Mouse (Mus musculus) C2C12 (cell line): ENCODE results near the gene Gm20388. TPM values are rescaled to one million over a fixed set of nuclear protein-coding genes. Genes with fewer than 3 reads are reported as not detected.

Source experiments
- H3K27me3 ChIP-seq: one replicate; pipeline ENCODE4 v1.6.1; 2011; ENCODE audit not compliant: control insufficient read depth, insufficient read depth, insufficient read length
- H3K36me3 ChIP-seq: one replicate; pipeline ENCODE4 v1.6.1; 2011; ENCODE audit not compliant: control insufficient read depth, insufficient read depth
- H3K4me3 ChIP-seq: one replicate; pipeline ENCODE4 v1.5.1; 2011; ENCODE audit warnings: mild to moderate bottlenecking, control low read depth; ENCODE audit not compliant: poor library complexity, insufficient read depth, severe bottlenecking
- H3K79me2 ChIP-seq: one replicate; pipeline ENCODE4 v1.6.1; 2011; ENCODE audit not compliant: control insufficient read depth, insufficient read depth
- H3K79me3 ChIP-seq: one replicate; pipeline ENCODE4 v1.6.1; 2011; ENCODE audit warnings: low read depth, control low read depth
- H3ac ChIP-seq: one replicate; pipeline ENCODE3; 2011; ENCODE audit warnings: low read depth; ENCODE audit not compliant: control insufficient read depth, insufficient read length
- CEBPB ChIP-seq: IDR thresholded peaks from one replicate; pipeline ENCODE4 v1.6.1; 2011; ENCODE audit warnings: low read depth, mild to moderate bottlenecking, control low read depth, moderate library complexity
- CTCF ChIP-seq: IDR thresholded peaks from one replicate; pipeline ENCODE4 v1.5.1; 2011; ENCODE audit not compliant: control insufficient read depth, insufficient read depth, insufficient read length
- FOSL1 ChIP-seq: IDR thresholded peaks from one replicate; pipeline ENCODE4 v1.8.0; 2011; ENCODE audit warnings: mild to moderate bottlenecking, low read length; ENCODE audit not compliant: poor library complexity, insufficient read depth, severe bottlenecking
- MAX ChIP-seq: IDR thresholded peaks from one replicate; pipeline ENCODE4 v1.6.1; 2011; ENCODE audit warnings: mild to moderate bottlenecking, control low read depth
- MYOD1 ChIP-seq: IDR thresholded peaks from one replicate; pipeline ENCODE4 v1.6.1; 2011; ENCODE audit warnings: low read depth; ENCODE audit not compliant: control insufficient read depth, insufficient read length
- MYOG ChIP-seq: IDR thresholded peaks from one replicate; pipeline ENCODE4 v1.6.1; 2011; ENCODE audit not compliant: control insufficient read depth, insufficient read length; ENCODE audit errors: extremely low read depth
- USF1 ChIP-seq: IDR thresholded peaks from one replicate; pipeline ENCODE4 v1.6.1; 2011; ENCODE audit warnings: low read depth, mild to moderate bottlenecking, control low read depth, moderate library complexity
- polyA plus RNA-seq: library from polyadenylated mRNA; unstranded; fragments of >200 nt; fragmentation: generic; extraction: Trizol; gene quantifications from one replicate; pipeline ENCODE4 v1.2.1, GENCODE M21; 2012; ENCODE audit warnings: missing spikeins

Gene Gm20388
- polyA plus RNA-seq, 1 experiment = 15.0 TPM

DNA sequence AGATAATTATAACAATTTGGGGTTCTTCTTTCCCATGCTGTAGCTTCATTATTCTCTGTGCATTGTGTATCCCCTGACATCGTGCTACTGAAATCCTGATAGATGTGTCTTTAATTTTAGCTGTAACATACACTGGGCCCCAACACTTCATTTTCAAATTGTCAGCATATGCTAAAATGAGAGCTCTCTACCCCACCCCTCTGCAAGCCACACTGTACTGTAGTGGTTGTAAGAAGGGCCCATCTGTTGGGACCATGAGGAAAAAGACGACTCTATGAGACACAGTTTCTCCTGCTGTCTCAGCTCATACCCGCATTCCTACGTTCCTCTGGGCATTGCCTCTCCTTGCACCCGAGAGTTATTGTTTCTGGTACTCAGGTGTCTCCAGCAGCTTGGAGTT is 4226.6 kb downstream of the Gm20388 start:
- no peak overlapping the region for H3ac ChIP-seq
- H3K27me3 ChIP-seq = no peaks in the 10 kb centered on the region
- TF ChIP-seq MYOD1 (no peak), CEBPB (no peak), FOSL1 (no peak), USF1 (no peak), MYOG (no peak), CTCF (no peak), MAX (no peak)
- no peak overlapping the region for H3K4me3 ChIP-seq
- H3K79me3 ChIP-seq = no peaks in the 10 kb centered on the region
- no peaks in the 10 kb centered on the region for H3K79me2 ChIP-seq
- H3K36me3 ChIP-seq = no peaks in the 10 kb centered on the region

DNA sequence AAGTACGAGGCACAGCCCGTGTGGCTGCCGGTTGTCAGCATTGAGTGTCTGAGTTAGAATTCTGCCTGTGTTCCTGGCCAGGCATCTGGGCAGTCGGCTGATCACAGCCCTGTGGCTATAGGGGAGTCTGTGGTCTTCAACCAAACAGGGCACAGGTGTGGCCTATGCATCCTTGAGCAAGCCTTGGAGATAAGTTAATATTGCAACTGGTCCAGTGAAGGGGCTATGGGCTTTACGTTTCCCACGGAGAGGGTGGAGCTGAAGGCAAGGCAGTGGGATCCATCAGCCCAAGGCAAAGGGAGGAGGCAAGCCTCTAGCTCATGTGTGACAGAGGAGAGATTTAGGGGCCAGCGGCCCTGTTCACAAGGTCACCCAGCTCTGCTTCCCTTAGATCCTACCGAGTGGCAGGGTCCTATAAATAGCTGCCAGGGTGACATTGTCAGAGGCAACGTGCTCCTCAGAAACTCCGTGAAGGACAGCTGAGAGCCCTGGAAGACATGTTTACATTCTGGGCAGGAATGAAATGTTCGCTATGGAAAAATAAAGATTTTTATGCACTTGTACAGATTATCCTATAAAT is 4229.7 kb downstream of the Gm20388 start:
- Histone ChIP-seq H3K79me3 (no peaks in the 10 kb centered on the region), H3K4me3 (no peak overlapping the region), H3K36me3 (no peaks in the 10 kb centered on the region), H3K79me2 (no peaks in the 10 kb centered on the region), H3K27me3 (no peaks in the 10 kb centered on the region), H3ac (no peak overlapping the region)
- TF ChIP-seq CTCF = no peak
- no peak for TF ChIP-seq USF1

DNA sequence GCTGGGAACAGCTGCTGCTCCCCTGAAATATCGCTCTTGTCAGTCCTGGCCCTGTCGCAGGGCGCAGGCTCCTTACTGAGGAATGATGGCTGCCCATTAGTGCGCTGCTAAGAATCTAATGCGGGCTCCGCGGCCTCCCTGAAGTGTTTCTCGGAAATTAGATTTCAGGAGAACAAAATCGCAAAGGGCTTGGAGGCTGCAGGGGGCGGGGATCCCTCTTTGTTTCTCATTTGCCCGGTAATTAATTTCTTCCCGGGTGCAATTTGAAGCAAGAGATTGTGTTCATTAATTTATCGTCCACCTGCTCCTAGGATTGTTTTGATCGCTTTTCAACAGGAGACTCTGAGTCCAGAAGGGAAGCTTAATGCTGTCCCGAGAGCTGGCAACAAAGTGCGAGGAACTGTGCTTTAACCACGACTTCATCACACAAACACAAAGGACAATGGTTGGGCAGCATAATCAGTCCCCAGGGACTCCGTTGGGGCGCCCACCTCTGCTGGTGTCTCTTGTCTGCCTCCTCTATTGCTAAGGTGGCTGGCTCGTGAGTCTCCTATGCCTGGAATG is 4230.3 kb downstream of the Gm20388 start:
- H3K79me3 ChIP-seq = no peaks in the 10 kb centered on the region
- no peak overlapping the region for H3K4me3 ChIP-seq
- no peaks in the 10 kb centered on the region for H3K79me2 ChIP-seq
- no peaks in the 10 kb centered on the region for H3K36me3 ChIP-seq
- H3K27me3 ChIP-seq = no peaks in the 10 kb centered on the region
- TF ChIP-seq MAX = no peak
- TF ChIP-seq CTCF = no peak
- TF ChIP-seq MYOD1 = no peak
- no peak for TF ChIP-seq USF1
- no peak for TF ChIP-seq FOSL1
- no peak overlapping the region for H3ac ChIP-seq

DNA sequence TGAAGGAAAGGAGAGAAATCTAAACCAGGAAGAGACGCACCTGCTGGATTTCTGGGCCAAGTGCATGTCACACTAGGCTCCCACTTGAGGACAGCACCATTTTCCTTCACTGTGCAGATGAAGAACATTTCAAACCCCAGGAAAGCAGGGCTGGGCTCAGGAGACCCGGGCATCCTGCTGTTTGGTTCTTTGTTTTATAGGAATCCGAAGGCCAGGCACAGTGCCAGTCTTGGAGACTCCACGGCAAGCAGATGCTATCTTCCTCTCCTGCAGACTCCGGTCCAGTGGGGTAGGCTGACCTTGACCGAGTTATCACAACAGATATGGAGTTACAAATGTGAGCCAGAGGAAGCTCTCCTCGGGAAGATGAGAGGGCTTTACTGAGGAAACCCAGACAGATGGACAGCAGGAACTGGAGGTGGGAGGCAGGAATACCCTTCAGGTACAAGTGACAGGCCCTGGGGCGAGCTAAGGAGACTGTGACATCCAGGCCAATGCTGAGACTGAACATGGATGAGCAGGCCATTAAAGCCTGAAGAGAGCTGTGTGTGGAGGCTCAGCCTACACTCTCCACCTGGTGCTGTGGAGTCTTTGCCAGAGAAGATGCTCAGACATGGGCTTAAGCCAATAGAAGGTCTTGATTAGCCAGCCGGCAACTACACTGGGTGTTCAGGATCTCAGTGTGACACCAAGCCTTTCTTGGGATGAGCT is 4231.2 kb downstream of the Gm20388 start:
- H3K79me2 ChIP-seq = no peaks in the 10 kb centered on the region
- H3K79me3 ChIP-seq = no peaks in the 10 kb centered on the region
- H3K27me3 ChIP-seq = no peaks in the 10 kb centered on the region
- no peak overlapping the region for H3K4me3 ChIP-seq
- H3K36me3 ChIP-seq = no peaks in the 10 kb centered on the region
- no peak for TF ChIP-seq MYOG
- TF ChIP-seq MYOD1 = no peak
- TF ChIP-seq USF1 = no peak
- TF ChIP-seq MAX = no peak
- TF ChIP-seq FOSL1 = no peak
- H3ac ChIP-seq = no peak overlapping the region

DNA sequence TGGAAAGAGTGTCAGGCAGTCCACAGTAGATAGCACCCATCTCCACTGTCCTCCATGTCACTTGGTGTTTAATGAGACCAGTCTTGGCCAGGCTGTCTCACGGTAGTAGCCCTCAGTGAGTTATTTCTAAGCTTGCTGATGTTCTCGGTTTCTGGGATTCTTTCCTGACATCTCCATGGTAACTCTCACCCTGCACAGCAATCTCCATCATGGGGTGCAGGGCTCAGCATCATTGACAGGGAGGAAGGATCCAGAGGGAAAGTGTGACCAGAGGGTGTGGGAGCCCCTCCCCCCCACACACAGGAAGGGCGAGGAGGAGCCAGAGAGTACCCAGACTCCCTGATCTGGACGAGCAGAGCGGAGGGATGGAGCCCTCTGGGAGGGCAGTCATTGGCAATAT is 4232.4 kb downstream of the Gm20388 start:
- no peak overlapping the region for H3K4me3 ChIP-seq
- no peak overlapping the region for H3ac ChIP-seq
- no peak for TF ChIP-seq USF1
- no peak for TF ChIP-seq MAX
- TF ChIP-seq FOSL1 = no peak
- TF ChIP-seq CEBPB = no peak
- TF ChIP-seq MYOD1 = no peak
- no peak for TF ChIP-seq CTCF
- TF ChIP-seq MYOG = no peak
- H3K27me3 ChIP-seq = no peaks in the 10 kb centered on the region
- H3K36me3 ChIP-seq = no peaks in the 10 kb centered on the region
- no peaks in the 10 kb centered on the region for H3K79me2 ChIP-seq
- no peaks in the 10 kb centered on the region for H3K79me3 ChIP-seq

DNA sequence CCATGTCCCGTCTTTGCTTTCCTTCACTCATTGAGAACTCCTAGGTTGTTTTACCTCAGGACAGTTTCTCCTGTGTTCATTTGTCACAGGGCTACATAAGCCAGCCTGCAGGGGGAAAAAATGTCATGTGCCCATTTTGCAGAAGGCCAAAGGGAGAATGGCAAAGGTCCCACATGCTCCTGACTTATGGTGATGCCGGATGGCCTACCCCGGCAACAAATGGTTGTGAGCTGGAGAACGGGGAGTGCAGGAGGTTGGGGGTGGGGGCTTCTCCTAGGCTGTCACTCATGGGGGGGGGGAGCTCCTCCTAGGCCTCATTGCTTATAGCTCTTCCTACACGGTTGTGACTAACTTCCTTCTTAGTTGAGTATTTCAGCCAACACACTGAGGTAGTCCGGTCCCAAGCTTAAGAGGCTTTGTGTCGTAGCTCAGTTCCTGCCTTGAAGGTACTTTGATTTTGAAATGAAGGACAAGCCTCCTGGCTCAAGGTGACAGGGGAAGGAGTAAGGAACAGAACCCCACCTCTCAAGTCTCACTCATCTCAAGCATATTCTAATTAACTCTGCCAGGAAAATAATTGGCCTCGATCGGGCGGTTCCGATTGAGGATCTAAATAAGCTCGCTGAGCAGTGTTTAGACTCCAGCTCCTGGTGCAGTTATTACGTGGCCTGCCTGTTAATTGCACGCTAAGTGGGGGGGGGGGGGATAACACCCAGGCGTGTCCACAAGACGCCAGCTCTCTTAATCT is 4233.4 kb downstream of the Gm20388 start:
- H3K4me3 ChIP-seq = no peak overlapping the region
- H3ac ChIP-seq = no peak overlapping the region
- H3K27me3 ChIP-seq = no peaks in the 10 kb centered on the region
- TF ChIP-seq CTCF (no peak), USF1 (no peak), MYOG (no peak), MAX (no peak), FOSL1 (no peak), MYOD1 (no peak)
- no peaks in the 10 kb centered on the region for H3K79me3 ChIP-seq
- H3K79me2 ChIP-seq = no peaks in the 10 kb centered on the region
- no peaks in the 10 kb centered on the region for H3K36me3 ChIP-seq
